Mouse (Mus musculus) testis, postnatal 14 days (tissue): ENCODE results near the gene Galnt6.
"Not testable (repeated sequence)": the region's sequence is repeated elsewhere in the genome, so short reads cannot be mapped to it uniquely, and the experiment has no call there.

Experiments used
- DNase-seq: peaks from one replicate; pipeline ENCODE4 v3.0.0; 2021; ENCODE audit warnings: low spot score

Galnt6 gene

DNA sequence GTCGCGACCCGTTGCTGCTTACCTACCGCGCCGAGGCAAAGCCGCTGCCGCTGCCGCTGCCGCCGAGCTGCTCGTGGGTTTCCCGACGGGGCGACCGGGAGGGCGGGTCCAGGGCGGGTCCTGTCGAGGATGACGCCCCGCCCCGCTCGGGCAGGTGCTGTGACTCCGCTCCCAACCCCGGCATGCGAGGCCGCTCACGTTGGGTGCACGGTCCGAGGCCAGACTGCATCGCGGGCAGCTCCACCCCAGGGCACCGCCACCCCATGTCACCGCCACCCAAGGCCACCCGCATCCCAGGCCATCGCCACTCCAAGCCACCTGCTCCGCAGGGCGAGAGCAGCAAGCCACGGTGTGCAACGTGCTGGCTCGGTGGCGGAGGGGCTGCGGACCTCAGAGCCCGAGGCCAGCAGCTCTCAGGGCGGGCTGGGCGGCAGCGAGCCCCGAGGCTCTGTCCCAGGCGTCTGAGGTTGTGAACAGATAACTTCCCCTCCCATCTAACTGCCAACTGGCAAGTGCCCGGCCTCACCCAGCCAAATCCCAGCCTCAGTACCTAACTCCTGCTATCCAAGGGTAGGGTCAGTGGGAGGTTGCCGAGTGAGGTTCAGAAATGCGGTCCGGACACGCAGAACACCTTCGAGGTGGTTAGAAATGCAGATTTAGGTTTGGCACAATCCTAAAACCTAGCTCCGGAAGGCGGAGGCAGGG is at the start of gene Galnt6:
Gene Galnt6 (minus strand): TSS at position 96 of the 705 bp plus-strand sequence.
- DNase-seq: peak; percentile 66

GRCm38 (mm10) chr15:100777020-100778016 is 48.1 kb upstream of the Galnt6 start:
- DNase-seq: no peak

DNA sequence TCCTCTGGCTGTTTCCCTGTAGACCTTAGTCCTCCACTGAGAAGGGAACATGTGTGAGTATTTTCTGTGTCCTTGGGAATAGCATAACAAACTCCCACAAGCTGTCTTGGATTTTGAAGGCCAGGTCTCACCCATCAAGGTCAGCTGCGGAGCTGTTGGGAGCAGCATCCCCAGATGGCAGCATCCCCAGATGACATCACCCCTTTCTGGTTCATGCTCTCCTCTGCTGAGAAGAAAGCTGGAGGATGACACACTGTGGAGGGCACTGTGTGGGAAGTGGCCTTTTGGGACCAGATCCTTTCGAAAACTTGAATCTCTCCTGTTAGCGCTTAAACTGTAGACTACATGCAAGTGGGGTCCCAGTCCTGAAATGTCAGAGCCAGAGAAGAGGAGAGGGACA is 47.2 kb upstream of the Galnt6 start:
- peak; percentile 41 for DNase-seq

DNA sequence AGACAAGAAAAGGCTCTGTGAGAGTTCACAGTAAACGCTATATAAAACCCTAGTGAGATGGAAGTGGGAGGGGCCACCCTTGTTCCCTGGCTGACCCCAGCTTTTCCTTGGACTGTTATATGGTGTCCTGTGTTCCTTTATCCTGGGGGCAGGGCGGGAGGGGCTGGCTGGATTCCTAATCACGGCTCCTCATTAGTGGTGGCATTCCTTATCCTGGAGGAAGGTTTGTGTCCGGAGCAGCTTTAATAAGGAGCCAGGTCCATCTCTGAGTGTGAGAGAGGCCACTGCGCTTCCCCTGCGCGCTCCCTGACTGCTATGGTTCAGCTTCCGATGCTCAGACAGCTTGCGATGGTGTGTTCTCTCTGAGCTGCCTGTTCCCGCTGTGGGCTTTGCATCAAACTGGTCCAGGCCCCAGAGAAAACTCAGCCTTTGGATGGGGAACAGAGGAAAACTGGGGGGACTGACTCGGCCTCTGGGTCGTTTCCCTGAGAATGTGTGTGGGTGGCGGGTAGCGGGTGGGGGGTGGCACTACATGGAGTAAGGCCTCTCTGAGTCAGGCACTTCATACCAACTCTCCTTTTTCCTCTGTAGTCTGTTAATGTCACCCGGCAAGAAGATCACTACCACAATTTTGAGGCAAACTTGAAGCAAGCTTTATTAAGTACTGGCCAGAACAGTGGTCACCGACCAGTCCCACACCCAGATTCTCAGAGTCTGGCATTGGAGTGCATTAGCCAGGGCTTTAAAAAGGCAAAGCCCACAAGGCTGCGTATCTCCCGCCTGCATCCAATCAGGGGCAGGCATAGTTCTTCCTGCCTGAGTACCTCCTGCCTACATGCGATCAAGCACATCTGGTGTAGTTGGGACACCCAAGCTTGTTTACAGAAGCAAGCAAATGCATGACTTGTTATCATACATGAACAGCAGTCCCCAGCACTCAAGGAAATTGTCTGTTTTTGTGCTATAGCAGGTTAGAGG is 46.3 kb upstream of the Galnt6 start:
- no peak for DNase-seq

DNA sequence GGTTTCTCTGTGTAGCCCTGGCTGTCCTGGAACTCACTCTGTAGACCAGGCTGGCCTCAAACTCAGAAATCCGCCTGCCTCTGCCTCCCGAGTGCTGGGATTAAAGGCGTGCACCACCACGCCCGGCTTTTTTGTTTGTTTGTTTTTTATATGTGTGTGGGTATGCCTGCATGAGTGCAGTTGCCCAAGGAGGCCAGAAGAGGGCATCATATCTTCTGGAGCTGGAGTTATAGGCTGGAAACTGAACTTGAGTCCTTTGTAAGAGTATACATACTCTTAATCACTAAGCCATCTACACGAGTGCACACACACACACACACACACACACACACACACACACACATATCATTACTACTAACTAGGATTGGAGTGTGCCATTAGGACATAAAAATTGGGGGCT is 44.7 kb upstream of the Galnt6 start:
- not testable (repeated sequence) for DNase-seq

DNA sequence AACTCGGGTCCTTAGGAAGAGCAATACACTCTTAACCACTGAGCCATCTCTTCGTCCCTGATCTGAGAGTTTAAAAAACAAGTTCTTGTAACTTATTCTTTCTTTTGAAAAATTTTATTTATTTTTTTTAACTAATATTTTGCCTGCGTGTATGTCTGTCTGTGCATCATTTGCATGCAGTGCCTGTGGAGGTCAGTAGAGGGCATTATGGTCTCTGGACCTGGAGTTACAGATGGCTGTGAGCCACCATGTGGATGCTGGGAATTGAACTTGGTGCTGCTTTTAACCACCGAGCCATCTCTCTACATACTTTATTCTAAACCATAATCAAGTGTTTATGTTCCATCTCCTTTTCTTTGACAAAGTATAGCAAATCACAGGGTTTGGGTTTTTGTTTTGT is 43.5 kb upstream of the Galnt6 start:
- DNase-seq: no peak

GRCm38 (mm10) chr15:100770338-100770737 is 41.2 kb upstream of the Galnt6 start:
- no peak for DNase-seq

DNA sequence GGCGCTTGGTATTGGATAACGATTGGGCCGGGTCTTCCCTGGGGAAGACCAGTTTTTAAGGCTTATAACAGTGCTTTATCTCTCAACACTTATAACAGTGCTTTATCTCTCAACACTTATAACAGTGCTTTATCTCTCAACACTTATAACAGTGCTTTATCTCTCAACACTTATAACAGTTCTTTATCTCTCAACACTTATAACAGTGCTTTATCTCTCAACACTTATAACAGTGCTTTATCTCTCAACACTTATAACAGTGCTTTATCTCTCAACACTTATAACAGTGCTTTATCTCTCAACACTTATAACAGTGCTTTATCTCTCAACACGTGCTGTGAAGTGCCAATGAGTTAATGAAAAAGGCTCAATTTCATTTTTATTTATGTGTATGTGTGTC is 39.8 kb upstream of the Galnt6 start:
- DNase-seq: not testable (repeated sequence)

DNA sequence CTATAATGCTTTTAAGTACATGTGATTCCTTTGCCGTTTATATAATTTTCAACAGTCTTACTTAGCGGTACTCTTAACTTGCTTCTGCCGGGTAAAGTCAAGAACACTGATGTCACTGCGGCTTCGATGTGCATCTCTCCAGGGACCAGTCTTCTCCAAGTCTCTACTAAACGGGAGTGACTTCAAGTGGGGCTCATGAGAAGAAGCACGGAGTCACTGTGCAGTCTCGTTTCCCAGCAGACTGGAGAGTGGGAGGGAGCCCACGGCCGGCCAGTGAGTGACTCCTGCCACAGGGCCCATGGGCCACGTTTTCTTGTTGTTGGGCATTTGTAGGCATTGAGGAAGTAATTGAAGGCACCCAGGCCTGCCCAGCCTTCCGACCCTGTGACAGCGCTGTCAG is 38.7 kb upstream of the Galnt6 start:
- no peak for DNase-seq

DNA sequence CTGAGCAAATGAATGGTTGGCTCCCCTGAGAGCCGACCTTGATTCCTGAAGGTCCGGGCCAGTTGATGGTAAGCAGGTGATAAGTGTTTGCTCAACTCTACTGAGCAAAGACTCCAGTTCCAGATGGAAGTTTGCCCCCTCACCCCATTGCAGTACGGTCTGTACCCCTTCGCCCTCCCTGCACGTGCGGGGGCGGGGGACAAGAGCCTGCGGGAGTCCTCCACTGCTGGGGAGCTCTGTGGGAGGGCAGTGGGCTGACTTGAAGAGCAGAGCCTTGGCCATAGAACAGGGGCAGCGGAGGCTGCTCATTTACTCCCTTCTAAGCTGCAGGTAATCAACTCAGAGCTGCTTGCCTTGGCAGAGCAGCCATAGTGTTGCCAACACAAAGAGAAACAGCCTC is 37.6 kb upstream of the Galnt6 start:
- peak; percentile 66 for DNase-seq

DNA sequence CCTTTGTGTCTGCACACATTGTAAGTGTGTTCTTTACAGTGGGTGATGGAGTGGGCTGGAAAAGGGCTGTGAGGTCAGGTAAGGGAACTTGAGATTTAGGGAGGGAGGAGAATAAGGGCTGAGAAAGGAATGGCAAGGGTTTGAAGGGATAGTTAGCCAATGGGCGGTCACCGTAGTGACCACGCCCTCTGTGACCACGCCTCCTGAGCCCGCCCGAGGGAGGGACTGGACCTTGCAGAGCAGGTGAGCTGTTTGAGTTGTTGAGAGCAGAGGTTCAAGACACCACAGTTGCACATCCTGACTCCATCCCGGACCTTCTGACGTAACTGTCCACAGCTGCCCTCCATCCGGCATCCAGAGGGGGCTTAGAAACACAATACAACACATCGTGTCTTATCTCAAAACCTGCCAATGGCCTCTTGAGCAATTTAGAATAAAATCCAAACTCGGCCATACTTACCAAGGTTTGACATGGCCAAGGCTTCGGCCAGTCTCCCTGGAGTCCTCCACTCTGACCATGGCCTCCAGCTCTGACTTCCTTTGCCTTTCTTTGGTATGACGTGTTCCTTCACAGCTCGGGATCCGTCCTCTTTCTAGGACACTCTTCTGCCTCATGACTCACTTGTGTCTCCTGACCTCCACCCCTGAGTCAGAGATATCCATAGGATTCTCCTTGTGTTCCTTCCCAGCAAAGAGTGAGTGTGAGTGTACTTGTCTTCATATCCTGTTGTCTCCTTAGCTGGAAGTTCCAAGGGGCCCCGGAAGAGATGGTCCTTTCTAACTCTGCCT is 35.2 kb upstream of the Galnt6 start:
- DNase-seq: no peak

DNA sequence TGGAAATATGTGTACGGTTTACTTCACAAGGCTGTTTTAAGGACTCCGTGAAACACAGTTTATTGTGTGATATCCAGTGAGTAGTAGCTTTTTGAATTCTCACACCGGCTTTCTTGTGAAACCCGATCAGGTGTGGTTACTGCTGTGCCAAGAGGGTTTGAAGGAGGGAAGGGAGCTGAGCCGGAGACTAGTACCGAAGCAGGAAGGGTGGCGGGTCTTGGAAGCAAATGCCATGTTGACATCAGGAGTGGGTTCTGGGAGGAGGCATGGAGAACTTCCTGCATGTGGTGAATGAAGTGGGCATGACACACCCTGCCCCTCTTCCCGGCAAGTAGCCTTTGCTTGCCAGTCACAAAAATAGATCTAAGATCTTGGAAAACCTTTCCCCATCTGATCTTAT is 33.5 kb upstream of the Galnt6 start:
- no peak for DNase-seq

GRCm38 (mm10) chr15:100761419-100762185 is 32.4 kb upstream of the Galnt6 start, which contains the start of gene Slc4a8:
TSS of gene Slc4a8 (plus strand) at chr15:100761747.
- peak; percentile 91 for DNase-seq

- no peak for DNase-seq
These were observed 31.9 kb upstream of the Galnt6 start for GRCm38 (mm10) chr15:100761036-100761418.

DNA sequence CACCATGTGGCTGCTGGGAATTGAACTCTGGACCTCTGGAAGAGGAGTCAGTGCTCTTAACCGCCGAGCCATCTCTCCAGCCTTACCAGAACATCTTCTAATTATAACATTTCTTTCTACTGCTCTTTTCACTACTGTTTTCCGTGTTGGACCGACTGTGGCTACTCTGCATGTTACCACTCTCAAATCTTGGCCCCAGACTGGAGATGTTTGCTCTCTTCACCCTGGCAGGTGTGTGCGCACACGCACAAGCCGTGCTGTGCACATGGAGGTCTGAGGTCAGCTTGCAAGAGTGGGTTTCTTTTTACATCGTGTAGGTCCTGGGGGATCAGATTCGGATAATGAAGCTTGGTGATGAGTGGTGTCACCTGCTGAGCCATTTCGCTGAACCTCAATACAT is 30.1 kb upstream of the Galnt6 start:
- no peak for DNase-seq

GRCm38 (mm10) chr15:100757527-100757978 is 28.4 kb upstream of the Galnt6 start:
- DNase-seq: peak; percentile 64

GRCm38 (mm10) chr15:100755881-100756624 is 26.9 kb upstream of the Galnt6 start:
- no peak for DNase-seq

GRCm38 (mm10) chr15:100755498-100755859 is 26.3 kb upstream of the Galnt6 start:
- no peak for DNase-seq

DNA sequence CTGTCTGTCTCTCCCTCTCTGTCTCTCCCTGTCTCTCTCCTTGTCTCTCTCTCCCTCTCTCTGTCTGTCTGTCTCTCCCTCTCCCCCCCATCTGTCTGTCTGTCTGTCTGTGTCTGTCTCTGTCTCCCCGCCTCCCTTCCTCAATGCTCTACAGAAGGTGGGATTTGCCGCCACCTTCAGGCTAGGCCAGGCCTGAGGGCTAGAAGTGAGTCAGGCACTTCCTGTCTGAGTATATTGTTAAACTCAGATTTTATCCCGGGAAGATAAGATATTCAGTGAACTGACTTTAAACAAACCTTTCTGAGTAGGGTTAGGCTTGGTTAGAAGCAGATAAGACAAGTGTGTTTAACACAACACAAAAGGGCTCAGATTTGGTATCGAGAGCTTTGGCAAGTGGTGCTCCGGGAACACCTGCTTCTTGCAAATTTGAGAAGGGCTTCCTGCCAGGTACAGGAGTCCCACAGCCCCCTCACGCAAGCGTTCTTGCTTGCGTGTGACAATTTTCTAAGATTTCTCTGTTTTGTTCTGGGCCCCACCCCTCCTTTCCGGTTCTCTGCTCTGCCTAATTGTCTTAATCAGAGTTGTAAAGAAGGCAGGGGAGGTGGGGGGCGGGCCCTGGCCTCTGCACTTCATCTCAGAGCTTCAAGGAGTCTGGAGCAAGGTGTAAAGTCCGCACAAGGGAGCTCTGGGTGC is 25.8 kb upstream of the Galnt6 start:
- no peak for DNase-seq
